Mouse (Mus musculus): ENCODE measurements at regions not wholly inside any gene's neighbourhood (a gene's known extent, or its start where the extent isn't known, plus 50 kb on each side); places are given as distances from the start of the nearest gene placed in this dataset.

DNA sequence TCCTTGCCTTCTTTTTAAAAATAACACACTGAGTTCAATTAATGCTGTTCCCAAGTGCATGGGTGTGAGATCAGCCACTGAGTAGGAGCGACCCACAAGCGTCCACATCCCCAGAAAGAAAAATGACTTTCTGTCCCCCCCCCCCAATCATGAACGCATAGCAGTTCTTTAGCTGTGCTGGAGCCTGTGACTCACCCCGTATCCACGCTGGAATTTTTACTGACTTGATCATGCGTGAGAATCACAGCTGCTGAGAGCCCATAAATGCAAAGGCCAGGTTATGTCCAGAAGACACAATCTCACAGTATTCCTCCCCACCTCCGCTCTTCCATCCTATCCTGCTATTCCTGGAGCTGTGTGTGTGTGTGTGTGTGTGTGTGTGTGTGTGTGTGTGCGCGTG is 53.3 kb downstream of the Fos start:
- no peak for DNase-seq (ENCODE audit: low read depth, low spot score)

GRCm38 (mm10) chr12:85531638-85532037 is 57.9 kb downstream of the Fos start:
- peak; percentile 51 for DNase-seq (ENCODE audit: low read depth, low spot score)

DNA sequence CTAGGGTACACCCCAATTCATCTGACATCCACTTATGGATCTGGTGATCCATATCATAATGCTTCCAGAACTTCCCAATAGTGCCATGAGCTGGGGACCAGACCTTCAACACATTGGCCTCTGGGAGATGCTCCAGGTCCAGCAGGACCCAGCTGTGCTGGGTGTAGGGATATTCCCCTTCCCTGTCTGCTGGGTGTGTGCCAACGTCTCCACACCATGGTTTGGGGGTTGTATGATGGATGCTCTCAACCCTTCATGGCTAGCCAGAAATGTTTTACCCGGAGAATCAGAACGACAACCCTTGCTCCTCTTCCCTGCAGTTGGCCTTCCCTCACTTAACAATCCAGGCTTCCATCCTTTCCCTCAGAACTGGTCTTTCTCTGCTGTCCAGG is 58.5 kb downstream of the Fos start:
- no peak for DNase-seq (ENCODE audit: low read depth, low spot score)

DNA sequence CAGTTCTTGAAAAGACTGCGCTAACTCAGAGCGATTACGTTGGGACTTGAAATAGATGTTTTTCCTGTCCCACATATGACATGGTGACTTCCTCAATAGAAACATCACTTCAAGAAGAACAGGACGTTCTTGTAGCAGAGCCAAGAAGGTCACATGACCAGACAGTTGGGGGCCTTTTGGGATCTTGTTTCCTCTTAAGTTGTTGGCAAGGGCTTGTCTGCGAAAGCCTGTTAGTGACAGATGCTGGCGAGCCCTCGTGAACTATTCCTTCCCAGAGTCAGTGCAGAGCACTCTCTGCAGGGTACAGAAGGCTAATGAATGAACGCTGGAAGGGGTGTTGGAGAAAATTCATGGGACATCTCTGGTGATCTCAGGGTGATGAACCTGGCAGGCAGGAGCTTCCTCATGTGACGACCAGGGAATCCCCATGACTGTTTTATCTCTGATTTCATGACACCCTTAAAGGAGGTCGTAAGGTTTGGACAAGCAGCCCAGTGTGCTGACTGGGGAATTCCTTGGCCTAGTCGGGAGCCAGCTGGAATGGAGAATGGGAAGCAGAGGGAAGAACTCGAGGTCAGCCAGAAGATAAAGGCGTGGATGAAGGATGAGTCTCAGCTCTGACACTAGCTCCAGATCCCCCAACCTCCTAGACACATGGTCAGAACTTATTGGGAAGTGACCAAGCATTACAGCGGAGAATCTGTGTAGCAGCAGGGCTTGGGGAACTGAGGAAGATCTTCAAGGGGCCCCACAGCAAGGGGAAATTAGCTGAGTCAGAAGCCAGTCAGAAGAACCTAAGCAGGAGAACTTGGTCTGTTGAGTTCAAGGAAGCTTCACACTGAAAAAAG is 59.1 kb downstream of the Fos start:
- DNase-seq (ENCODE audit: low read depth, low spot score): no peak

DNA sequence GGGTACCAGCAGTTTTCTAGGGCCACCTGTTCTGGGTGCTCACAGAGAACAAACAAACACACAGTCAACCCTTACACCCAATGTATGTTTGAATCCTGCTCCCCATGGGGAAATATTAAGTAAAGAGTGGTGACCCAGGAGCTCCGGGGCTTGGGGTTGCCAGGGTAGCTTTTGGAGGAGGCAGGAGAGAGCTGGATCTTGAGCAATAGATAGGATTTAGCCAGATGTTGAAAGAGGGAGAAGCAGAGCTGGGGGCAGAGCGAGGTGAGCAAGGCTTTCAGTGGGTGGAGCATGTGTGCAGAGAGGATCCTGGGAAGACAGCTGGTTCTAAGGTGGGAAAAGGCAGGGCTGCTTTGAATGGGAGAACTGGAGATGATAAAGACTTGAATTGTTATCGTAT is 59.9 kb downstream of the Fos start:
- DNase-seq (ENCODE audit: low read depth, low spot score): no peak

- DNase-seq (ENCODE audit: low read depth, low spot score): peak; percentile 44
Measured at GRCm38 (mm10) chr12:85539423-85539822, 59.4 kb upstream of the Jdp2 start.

- DNase-seq (ENCODE audit: low read depth, low spot score): no peak
Measured at GRCm38 (mm10) chr12:85541153-85541552, 57.7 kb upstream of the Jdp2 start.

GRCm38 (mm10) chr12:85542881-85543280 is 55.9 kb upstream of the Jdp2 start:
- no peak for DNase-seq (ENCODE audit: low read depth, low spot score)

GRCm38 (mm10) chr12:85543520-85543919 is 55.3 kb upstream of the Jdp2 start:
- no peak for DNase-seq (ENCODE audit: low read depth, low spot score)

- DNase-seq (ENCODE audit: low read depth, low spot score): no peak
Measured at GRCm38 (mm10) chr12:85544801-85545200, 54.0 kb upstream of the Jdp2 start.

GRCm38 (mm10) chr12:85545718-85546117 is 53.1 kb upstream of the Jdp2 start:
- DNase-seq (ENCODE audit: low read depth, low spot score): no peak

DNA sequence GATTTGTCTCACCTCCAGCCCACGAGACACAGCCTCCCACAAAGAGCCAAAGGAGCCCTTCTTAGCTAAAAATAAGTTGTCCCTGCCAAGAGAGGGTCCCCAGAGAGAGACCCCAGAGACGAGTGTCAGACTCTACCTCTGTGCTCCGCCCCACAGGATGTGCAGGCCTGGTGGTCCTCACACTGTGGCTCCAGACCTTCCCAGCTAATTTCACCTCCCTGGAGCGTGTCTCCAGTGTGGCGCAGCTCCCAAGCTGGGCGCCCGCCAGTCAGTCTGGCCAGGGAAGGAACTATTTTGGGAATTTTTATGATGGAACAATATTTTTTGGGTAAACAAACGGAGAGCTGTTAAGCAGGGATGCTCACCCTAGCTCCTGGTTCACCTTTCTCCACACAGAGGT is 50.8 kb upstream of the Jdp2 start:
- no peak for DNase-seq (ENCODE audit: low read depth, low spot score)
